Mouse (Mus musculus) heart, postnatal 0 days (tissue): ENCODE results near the gene Krt35.

Source experiments
- CTCF ChIP-seq: IDR thresholded peaks from 2 replicates; pipeline ENCODE4 v1.5.1; 2016; ENCODE audit warnings: antibody characterized with exemption, control low read depth, low read depth
- EP300 ChIP-seq: IDR thresholded peaks from 2 replicates; pipeline ENCODE4 v1.6.1; 2016; ENCODE audit warnings: antibody characterized with exemption, low read depth

GRCm38 (mm10) chr11:100145104-100145503, 49.1 kb upstream of the Krt35 start:
- TF ChIP-seq CTCF (no peak), EP300 (no peak)
